Mouse (Mus musculus): ENCODE measurements around the gene Acox3. TPM values are rescaled to one million over a fixed set of nuclear protein-coding genes. Genes with fewer than 3 reads are reported as not detected.

Gene Acox3
- polyA plus RNA-seq, 1 experiment from 2014 or later: 13.1 TPM

- H3K4me2 ChIP-seq (replicated peaks; ENCODE audit: low read depth, low read length): no peak overlapping the region
- no peaks in the 10 kb centered on the region for H3K4me1 ChIP-seq (ENCODE audit: control insufficient read depth, insufficient read depth, low read length)
- peaks cover 95% of the 10 kb centered on the region for H3K36me3 ChIP-seq (ENCODE audit: control insufficient read depth, insufficient read depth, low read length)
- no peak overlapping the region for H3K9ac ChIP-seq (ENCODE audit: low read depth, low read length)
- ATAC-seq (ENCODE audit: low FRiP score, low TSS enrichment): no peak
- H3K27ac ChIP-seq (ENCODE audit: low read depth, low read length): no peak overlapping the region
- 89% methylated on average over 4 of the region's 4 CpGs for WGBS
- no peaks in the 10 kb centered on the region for H3K27me3 ChIP-seq (ENCODE audit: control insufficient read depth, insufficient read depth, low read length)
- no peaks in the 10 kb centered on the region for H3K9me3 ChIP-seq (ENCODE audit: control insufficient read depth, low read length)
- no peak overlapping the region for H3K4me3 ChIP-seq (ENCODE audit: low read length)
Observed at GRCm38 (mm10) chr5:35566632-35567031, 16.2 kb upstream of the Acox3 start.

GRCm38 (mm10) chr5:35571546-35571945, 11.3 kb upstream of the Acox3 start:
- Histone ChIP-seq H3K4me3 (ENCODE audit: low read length) (no peak overlapping the region), H3K36me3 (ENCODE audit: control insufficient read depth, insufficient read depth, low read length) (peaks cover 60% of the 10 kb centered on the region), H3K27me3 (ENCODE audit: control insufficient read depth, insufficient read depth, low read length) (no peaks in the 10 kb centered on the region), H3K9ac (ENCODE audit: low read depth, low read length) (no peak overlapping the region), H3K4me1 (ENCODE audit: control insufficient read depth, insufficient read depth, low read length) (peaks cover 7% of the 10 kb centered on the region), H3K4me2 (replicated peaks; ENCODE audit: low read depth, low read length) (no peak overlapping the region), H3K9me3 (ENCODE audit: control insufficient read depth, low read length) (no peaks in the 10 kb centered on the region), H3K27ac (ENCODE audit: low read depth, low read length) (no peak overlapping the region)
- no peak for ATAC-seq (ENCODE audit: low FRiP score, low TSS enrichment)
- 92% methylated on average over 6 of the region's 6 CpGs for WGBS

GRCm38 (mm10) chr5:35574653-35575599, 7.9 kb upstream of the Acox3 start, which contains the start of gene Trmt44:
Gene Trmt44, minus strand, starts transcription at chr5:35575070.
- no peaks in the 10 kb centered on the region for H3K27me3 ChIP-seq (ENCODE audit: control insufficient read depth, insufficient read depth, low read length)
- H3K4me1 ChIP-seq (ENCODE audit: control insufficient read depth, insufficient read depth, low read length): peaks cover 7% of the 10 kb centered on the region
- peak within 1 kb of the TSS; percentile 94 for H3K4me2 ChIP-seq (replicated peaks; ENCODE audit: low read depth, low read length)
- peak; percentile 97 for ATAC-seq (ENCODE audit: low FRiP score, low TSS enrichment)
- peak within 1 kb of the TSS; percentile 93 for H3K9ac ChIP-seq (ENCODE audit: low read depth, low read length)
- H3K9me3 ChIP-seq (ENCODE audit: control insufficient read depth, low read length): no peaks in the 10 kb centered on the region
- H3K4me3 ChIP-seq (ENCODE audit: low read length): peak within 1 kb of the TSS; percentile 100
- peaks cover 30% of the 10 kb centered on the region for H3K36me3 ChIP-seq (ENCODE audit: control insufficient read depth, insufficient read depth, low read length)
- H3K27ac ChIP-seq (ENCODE audit: low read depth, low read length): peak within 1 kb of the TSS; percentile 83
- 3% methylated on average over 56 of the region's 56 CpGs for WGBS

- WGBS: 91% methylated on average over 10 of the region's 10 CpGs
Observed at GRCm38 (mm10) chr5:35576409-35577020, 6.3 kb upstream of the Acox3 start.

GRCm38 (mm10) chr5:35578411-35578810, 4.4 kb upstream of the Acox3 start:
- Histone ChIP-seq H3K27ac (ENCODE audit: low read depth, low read length) (no peak overlapping the region), H3K9me3 (ENCODE audit: control insufficient read depth, low read length) (no peaks in the 10 kb centered on the region), H3K27me3 (ENCODE audit: control insufficient read depth, insufficient read depth, low read length) (no peaks in the 10 kb centered on the region), H3K36me3 (ENCODE audit: control insufficient read depth, insufficient read depth, low read length) (no peaks in the 10 kb centered on the region), H3K4me3 (ENCODE audit: low read length) (no peak overlapping the region), H3K4me1 (ENCODE audit: control insufficient read depth, insufficient read depth, low read length) (peaks cover 7% of the 10 kb centered on the region), H3K9ac (ENCODE audit: low read depth, low read length) (no peak overlapping the region), H3K4me2 (replicated peaks; ENCODE audit: low read depth, low read length) (no peak overlapping the region)
- 67% methylated on average over 2 of the region's 2 CpGs for WGBS
- ATAC-seq (ENCODE audit: low FRiP score, low TSS enrichment): no peak

More at GRCm38 (mm10) chr5:35576409-35577020, 6.3 kb upstream of the Acox3 start:
- no peak overlapping the region for H3K4me3 ChIP-seq (ENCODE audit: low read length)
- no peak overlapping the region for H3K9ac ChIP-seq (ENCODE audit: low read depth, low read length)
- no peak overlapping the region for H3K27ac ChIP-seq (ENCODE audit: low read depth, low read length)
- H3K4me1 ChIP-seq (ENCODE audit: control insufficient read depth, insufficient read depth, low read length): peaks cover 7% of the 10 kb centered on the region
- no peak for ATAC-seq (ENCODE audit: low FRiP score, low TSS enrichment)
- H3K27me3 ChIP-seq (ENCODE audit: control insufficient read depth, insufficient read depth, low read length): no peaks in the 10 kb centered on the region
- no peaks in the 10 kb centered on the region for H3K9me3 ChIP-seq (ENCODE audit: control insufficient read depth, low read length)
- no peak overlapping the region for H3K4me2 ChIP-seq (replicated peaks; ENCODE audit: low read depth, low read length)
- peaks cover 15% of the 10 kb centered on the region for H3K36me3 ChIP-seq (ENCODE audit: control insufficient read depth, insufficient read depth, low read length)

GRCm38 (mm10) chr5:35579247-35579893, 3.5 kb upstream of the Acox3 start:
- no peaks in the 10 kb centered on the region; the same call in 1 of the 2 replicates for H3K4me1 ChIP-seq (ENCODE audit: control insufficient read depth, insufficient read depth, low read length)
- 54% methylated on average over 5 of the region's 5 CpGs for WGBS

GRCm38 (mm10) chr5:35580156-35580922, 2.5 kb upstream of the Acox3 start:
- H3K9me3 ChIP-seq (ENCODE audit: control insufficient read depth, low read length): no peaks in the 10 kb centered on the region
- no peak for ATAC-seq (ENCODE audit: low FRiP score, low TSS enrichment)
- no peaks in the 10 kb centered on the region; the same call in 1 of the 2 replicates for H3K4me1 ChIP-seq (ENCODE audit: control insufficient read depth, insufficient read depth, low read length)
- H3K9ac ChIP-seq (ENCODE audit: low read depth, low read length): no peak overlapping the region
- no peaks in the 10 kb centered on the region for H3K36me3 ChIP-seq (ENCODE audit: control insufficient read depth, insufficient read depth, low read length)
- no peak overlapping the region for H3K4me2 ChIP-seq (replicated peaks; ENCODE audit: low read depth, low read length)
- no peak overlapping the region for H3K27ac ChIP-seq (ENCODE audit: low read depth, low read length)
- no peaks in the 10 kb centered on the region for H3K27me3 ChIP-seq (ENCODE audit: control insufficient read depth, insufficient read depth, low read length)
- H3K4me3 ChIP-seq (ENCODE audit: low read length): no peak overlapping the region
- 49% methylated on average over 3 of the region's 3 CpGs for WGBS

More at GRCm38 (mm10) chr5:35579247-35579893, 3.5 kb upstream of the Acox3 start:
- Histone ChIP-seq H3K36me3 (ENCODE audit: control insufficient read depth, insufficient read depth, low read length) (no peaks in the 10 kb centered on the region), H3K27ac (ENCODE audit: low read depth, low read length) (no peak overlapping the region), H3K9me3 (ENCODE audit: control insufficient read depth, low read length) (no peaks in the 10 kb centered on the region), H3K4me3 (ENCODE audit: low read length) (no peak overlapping the region), H3K27me3 (ENCODE audit: control insufficient read depth, insufficient read depth, low read length) (no peaks in the 10 kb centered on the region), H3K9ac (ENCODE audit: low read depth, low read length) (no peak overlapping the region), H3K4me2 (replicated peaks; ENCODE audit: low read depth, low read length) (no peak overlapping the region)
- ATAC-seq (ENCODE audit: low FRiP score, low TSS enrichment): no peak

- 4% methylated on average over 17 of the region's 17 CpGs for WGBS
- ATAC-seq (ENCODE audit: low FRiP score, low TSS enrichment): peak; percentile 59
- peak overlapping the region; percentile 19; the same call in 1 of the 2 replicates for H3K27ac ChIP-seq (ENCODE audit: low read depth, low read length)
Observed at GRCm38 (mm10) chr5:35583221-35583783, 462 bp downstream of the Acox3 start.

More at GRCm38 (mm10) chr5:35583221-35583783, 462 bp downstream of the Acox3 start:
- peak overlapping the region; percentile 71 for H3K4me2 ChIP-seq (replicated peaks; ENCODE audit: low read depth, low read length)
- H3K27me3 ChIP-seq (ENCODE audit: control insufficient read depth, insufficient read depth, low read length): no peaks in the 10 kb centered on the region
- peak overlapping the region; percentile 67 for H3K9ac ChIP-seq (ENCODE audit: low read depth, low read length)
- H3K9me3 ChIP-seq (ENCODE audit: control insufficient read depth, low read length): no peaks in the 10 kb centered on the region
- H3K4me3 ChIP-seq (ENCODE audit: low read length): peak overlapping the region; percentile 60
- 0 out of 2 replicates have a peak, but pooled peaks cover under 1% of the 10 kb centered on the region for H3K36me3 ChIP-seq (ENCODE audit: control insufficient read depth, insufficient read depth, low read length)
- H3K4me1 ChIP-seq (ENCODE audit: control insufficient read depth, insufficient read depth, low read length): no peaks in the 10 kb centered on the region; the same call in 1 of the 2 replicates
